Mouse (Mus musculus) gonadal fat pad, adult 2 months (tissue): ENCODE measurements around the gene Agap1. TPM values are rescaled to one million over a fixed set of nuclear protein-coding genes. Genes with fewer than 3 reads are reported as not detected.

Experiments
- DNase-seq: peaks from one replicate; pipeline ENCODE4 v3.0.0-alpha.2; 2012; ENCODE audit warnings: low read depth
- polyA plus RNA-seq: library from polyadenylated mRNA; depleted of rRNA; stranded (reverse); fragments of >200 nt; gene quantifications from 2 replicates; pipeline ENCODE4 v1.2.3, GENCODE M21; 2012

The Agap1 gene
- polyA plus RNA-seq, 1 experiment: 15.8 TPM

DNA sequence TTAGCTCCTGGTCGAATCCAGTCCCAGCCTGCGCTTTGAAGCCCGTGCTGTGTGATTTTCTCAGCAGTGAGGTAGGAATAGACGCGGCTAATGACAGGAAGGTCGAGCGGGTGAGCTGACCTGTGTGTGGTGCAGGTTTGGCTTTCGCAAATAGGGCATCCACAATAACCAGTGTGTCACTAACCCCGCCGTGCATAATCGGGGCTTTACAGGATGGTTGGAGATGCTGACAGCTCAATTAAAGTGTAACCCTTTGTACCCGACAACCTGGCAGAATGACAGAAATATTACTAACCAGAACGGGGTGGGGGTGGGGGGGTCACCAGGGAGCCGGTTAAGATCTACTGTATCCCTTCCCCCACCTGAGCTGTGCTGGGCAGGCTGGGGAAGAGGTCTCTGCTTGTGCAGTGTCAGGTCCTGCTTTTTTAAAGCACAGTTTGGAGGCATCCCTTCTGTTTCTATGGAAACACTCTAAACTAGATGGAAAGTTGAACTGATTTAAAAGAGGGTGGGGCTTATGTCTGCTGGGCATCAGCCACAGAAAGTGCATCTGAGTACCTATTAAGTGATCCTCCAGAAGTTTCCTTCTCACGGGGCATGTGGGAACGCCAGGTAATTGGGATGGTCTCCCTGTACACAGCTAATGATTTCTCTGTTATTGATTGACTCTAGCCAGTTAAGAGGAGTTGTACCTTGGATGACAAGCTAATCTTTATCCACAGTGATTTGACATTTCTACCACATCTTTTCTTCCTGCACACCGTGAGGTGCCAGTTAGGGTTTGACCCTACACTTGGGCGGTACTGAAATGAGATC lies 259.8 kb downstream of the Agap1 start:
- no peak for DNase-seq

DNA sequence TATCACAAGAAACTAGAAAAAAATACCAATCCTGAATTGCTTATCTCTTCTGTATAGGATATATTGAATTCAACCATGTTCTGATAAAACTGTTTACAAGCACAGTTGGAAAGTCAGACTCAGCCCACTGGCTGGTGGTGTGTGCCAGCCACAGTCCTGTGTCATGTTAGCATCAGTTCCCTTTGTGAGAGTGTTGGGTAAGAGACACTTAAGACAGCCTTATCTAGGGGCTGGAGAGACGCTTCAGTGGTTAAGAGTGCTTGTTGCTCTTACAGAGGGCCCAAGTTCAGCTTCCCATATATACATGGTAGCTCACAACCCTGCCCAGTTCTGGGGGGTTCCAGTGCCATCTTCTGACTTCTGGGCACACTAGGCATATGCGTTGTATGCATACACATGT lies 261.6 kb downstream of the Agap1 start:
- no peak for DNase-seq

DNA sequence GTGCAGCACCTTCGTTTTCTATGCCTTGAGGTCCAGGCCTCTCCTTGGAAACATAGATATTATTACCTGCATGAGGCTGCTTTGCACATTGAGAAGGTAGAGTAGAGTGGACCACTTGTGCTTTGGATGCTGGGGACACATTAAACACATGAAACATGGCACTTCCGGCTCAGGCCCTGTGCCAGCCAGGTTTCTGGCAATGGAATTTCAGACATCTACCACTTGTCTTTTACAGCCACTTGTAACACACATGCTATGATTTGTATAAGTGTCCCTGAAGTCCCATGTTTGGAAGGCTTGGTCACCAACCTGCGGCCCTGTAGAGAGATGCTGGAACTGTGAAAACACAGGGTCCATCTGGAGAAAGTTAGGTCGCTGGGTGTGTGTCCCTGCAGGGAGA lies 262.5 kb downstream of the Agap1 start:
- no peak for DNase-seq

DNA sequence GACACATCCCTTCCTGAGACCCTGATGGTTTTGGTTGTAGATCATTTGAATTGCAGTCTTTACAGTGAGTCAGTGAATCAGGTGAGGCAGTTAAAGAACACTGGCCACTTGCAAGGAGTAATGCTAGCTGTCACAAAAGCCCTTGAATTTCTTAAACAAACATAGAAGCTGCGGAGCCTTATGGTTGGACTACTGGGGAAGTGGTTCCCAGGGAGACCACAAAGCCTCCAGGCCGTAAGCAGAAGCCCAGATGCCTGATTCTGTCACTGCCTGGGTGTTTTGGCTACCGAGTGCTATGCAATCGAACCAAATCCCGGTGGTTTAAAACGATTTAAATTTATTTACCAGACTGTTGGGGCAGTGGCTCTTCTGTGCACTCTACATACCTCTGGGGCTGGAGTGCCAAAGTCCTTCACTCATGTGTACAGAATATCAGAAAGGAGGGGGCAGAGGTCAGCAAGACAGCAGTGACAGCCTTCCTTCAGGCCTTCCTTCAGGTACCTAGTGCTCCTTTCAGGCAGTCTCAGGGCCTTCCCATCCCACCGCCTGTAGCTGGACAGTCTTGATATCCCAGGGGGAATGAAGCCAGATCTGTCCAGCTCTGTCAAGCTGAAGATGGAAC lies 264.3 kb downstream of the Agap1 start:
- no peak for DNase-seq

DNA sequence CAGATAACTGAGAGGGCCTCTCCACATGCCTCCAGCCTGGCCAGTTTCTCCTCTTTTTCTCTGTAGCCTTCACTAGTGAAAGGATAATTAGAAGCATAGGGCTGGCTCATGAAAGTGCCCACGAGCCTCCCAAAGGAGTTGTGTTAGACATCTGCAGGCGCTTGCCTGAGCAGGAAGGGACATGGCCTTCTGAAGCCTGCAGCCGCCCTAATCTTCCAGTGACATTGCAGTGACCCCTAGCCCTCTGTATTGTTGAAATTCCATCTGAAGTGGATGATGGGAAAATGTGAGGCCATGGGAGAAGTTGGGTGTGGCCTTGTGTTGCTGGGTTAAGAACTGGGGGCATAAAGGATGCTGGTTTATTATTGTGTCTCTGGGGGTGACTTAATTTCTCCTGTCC lies 269.5 kb downstream of the Agap1 start:
- no peak for DNase-seq

DNA sequence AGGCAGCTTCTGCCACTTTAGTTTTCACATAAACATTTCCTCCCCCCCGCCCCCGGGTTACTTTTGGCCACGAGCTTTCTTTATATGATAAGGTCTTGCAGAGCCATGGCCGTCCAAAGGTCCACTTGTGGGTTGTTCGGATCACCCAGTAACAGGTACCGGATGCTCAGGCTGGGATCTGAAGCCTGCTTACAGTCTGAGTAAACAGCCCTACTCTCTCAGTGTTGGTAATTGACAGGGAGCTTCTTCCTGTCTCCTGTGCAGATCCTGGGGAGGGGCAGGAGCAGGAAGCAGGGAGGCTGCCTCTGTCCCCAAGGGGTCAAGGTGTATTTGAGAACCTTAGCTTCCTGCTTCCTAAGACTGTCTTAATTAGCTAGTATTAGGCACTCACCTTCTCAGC lies 269.9 kb downstream of the Agap1 start:
- DNase-seq: no peak

DNA sequence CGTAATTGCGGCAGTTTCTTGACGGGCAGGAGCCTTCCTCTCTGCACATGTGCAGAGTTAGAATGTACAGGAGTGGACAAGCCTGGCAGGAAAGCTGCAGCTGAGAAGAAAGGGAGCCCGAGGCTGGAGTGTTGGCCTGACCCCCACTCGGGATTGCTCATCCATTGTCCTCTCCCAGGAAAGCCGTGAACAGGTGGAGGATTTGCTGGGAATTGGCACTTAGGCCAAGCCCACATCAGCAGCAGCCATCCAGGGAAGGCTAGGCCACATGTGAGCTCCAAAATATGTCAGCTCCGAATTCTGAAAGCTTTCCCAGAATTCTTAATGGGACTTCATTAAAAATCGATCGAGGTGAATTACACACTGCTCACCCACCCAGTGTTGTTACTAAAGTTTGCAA lies 270.4 kb downstream of the Agap1 start:
- no peak for DNase-seq

DNA sequence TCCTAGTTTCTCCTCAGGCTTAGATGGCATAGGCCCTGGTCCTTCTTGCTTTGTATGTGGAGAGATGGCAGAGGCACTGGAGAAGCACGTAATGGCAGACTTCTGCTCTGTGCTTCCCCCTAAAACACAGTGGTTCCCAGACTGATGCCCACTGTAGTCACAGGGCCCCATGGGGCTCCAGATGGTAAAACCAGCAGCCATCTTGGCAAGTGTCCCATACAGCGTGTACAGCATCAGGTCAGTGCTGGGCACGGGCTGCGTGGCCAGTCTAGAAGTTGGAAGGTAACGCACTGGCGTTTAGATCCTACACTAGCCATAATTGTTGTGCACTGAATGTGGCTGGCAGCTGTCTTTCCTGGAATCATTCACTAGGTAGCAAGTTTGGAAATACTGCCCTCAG lies 273.9 kb downstream of the Agap1 start:
- DNase-seq: no peak

DNA sequence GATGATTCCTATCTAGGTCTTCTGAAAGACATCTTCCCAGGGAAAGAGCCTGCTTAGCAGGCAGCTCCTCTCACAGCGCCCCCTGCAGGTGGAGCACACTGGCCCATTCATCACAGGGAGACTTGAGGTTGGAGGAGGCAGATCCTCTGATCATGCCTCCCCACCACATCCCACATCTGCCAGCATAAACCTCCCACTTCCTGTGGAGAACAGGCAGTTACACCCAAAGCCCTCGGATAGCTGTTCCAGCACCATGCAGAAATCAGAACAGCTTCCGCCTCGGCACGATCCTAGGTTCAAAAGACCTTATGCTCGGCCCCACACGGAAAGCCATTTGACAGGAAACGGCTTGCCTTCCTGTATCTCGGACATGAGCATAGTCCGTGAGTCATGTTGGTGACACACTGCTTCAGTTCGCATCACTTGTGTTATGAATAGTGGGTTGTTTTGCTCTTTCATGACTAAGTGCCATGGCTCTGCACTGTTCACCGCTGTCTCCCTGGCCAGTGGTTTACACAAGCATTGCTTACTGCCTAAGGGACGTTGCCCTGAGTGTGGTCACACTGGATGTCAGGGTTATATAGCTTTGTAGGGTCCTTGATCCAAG lies 276.1 kb downstream of the Agap1 start:
- no peak for DNase-seq

DNA sequence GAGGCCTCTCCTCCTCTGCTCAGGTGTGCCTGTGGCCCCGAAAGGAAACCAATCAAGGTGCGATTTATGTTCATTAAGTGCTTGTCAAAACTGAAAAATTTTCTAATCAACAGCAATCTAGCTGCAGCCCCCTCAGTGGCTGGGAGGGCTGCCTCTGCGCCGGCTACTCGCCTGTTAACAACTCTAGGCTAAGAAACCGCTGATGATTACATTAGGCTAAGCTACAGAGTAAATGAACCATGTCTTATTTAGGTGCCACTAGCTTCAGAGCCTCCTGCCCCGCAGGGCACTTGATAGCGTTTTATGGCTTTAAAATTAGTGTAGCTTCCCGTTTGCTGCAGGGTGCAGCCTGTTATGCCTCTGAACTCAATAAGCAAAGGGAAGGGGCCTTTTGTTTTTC lies 279.8 kb downstream of the Agap1 start:
- DNase-seq: no peak

DNA sequence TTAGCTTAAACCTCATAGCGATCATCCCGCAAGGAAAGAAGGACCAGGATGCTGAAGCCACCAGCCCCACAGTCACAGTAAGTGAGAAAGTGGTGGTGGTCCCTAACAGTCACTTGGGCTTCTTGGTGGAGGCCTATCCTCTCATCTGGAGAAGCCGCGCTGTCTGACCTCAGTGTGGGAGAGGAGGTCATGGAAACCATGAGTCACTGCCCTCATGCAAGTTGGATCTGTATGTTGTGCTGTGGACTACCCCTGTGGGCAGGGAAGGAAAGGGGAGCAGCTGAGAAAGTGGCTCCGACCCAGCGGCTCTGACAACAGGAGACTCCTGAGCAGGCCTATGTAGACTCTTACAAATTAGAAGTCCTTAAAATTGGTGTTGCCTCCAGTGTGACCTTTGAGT lies 280.5 kb downstream of the Agap1 start:
- no peak for DNase-seq

DNA sequence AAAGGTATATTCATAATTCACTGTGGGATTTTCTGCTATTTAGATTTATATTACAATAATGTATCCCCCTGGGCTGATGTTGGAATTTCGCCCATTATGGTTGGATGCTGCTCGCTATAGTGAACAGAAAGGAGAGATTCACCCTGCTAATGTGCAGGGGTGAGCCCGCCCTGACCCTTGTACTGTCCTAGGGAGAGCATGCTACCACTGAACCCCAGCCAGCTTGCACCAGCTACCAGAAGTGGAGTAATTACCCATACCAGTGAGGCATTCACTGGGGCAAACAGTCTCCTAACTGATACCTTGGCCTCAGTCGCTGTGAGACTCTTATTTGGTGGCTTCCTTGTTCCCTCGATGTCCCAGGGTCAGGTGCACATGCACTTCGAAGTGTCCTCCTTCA lies 281.4 kb downstream of the Agap1 start:
- DNase-seq: no peak

DNA sequence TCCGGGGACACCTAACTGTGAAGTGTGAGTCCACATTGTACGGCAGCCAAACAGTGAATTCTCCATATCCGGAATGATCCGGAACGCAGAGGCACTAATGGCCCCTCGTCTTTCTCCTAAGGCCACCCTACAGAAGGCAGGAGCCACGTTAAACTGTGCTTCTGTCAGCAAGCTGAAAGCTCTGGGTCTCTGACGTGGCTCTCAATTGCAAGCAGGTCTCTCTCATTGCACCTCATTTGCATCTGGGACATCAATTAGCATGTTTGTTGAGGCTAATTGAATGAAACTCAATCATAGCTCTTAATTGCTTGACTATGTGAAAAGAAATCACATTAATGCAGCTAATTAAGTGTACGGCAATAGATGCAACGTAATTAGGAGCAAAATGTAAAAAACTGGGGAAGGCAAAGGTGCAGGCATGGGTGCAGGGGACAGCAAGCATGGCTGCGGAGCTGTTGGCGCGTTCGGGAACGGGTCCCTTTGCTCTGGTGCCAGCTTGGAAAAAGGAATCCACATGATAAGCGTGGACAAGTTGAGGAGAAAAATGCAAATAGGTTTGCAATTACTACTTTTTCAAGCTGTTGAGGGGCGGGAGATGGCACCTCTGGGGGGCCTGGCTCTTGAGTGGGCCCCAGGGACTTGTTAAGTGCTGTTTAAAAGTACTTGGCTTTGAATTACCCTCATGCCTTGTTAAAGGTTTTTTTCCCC lies 284.6 kb downstream of the Agap1 start:
- no peak for DNase-seq

DNA sequence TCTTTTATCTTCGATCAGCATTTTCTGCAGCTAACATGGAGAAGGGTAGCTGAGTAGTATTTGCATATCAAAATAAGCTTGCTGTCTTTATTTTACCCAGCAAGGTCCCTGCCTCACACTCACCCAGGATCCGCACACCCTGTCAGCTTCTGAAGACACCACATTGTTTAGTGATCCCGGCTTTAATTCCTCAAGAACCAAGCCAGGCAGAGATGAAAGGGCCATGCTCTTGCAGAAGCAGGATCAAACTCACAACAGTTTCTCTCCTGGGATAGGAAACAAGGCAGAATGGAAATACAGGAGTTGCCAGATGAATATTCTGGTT lies 285.1 kb downstream of the Agap1 start:
- no peak for DNase-seq

DNA sequence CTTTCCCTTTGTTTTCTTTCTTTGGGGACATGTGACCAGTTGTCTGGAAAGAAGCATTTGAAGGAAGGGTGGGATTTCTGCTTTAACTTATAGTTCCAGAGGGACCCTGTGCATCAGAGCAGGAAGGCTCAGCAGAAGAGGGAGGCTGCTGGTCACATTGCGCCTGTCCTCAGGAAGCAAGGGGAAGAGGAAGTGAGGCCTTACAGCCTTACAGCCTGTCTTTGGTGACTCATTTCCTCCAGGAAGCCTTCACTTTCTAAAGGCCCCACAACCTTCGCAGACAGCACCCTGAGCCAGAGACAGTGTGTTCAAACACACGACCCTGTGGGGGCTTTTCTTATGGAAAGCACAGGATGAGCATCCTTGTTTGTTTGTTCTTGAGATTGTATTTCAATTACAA lies 287.8 kb downstream of the Agap1 start:
- DNase-seq: no peak

DNA sequence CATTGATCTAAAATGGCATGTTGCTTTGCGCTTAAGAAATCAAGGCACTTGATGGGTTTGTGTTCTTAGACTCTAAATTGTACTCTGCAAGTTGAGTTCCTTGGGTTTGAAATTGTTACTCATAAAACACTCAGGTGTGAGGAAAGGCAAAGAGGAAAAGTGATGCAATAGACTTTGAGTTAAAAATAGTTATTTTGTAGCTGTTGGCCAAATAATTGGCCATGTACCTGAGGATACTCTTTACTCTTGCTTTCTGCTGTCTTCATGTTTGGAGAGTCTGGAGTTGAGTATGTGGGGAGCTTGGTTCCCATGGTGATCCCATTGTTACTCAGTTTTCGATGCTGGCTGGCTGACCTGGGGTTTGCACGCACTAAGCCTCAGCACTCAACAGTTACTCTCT lies 291.6 kb downstream of the Agap1 start:
- no peak for DNase-seq

DNA sequence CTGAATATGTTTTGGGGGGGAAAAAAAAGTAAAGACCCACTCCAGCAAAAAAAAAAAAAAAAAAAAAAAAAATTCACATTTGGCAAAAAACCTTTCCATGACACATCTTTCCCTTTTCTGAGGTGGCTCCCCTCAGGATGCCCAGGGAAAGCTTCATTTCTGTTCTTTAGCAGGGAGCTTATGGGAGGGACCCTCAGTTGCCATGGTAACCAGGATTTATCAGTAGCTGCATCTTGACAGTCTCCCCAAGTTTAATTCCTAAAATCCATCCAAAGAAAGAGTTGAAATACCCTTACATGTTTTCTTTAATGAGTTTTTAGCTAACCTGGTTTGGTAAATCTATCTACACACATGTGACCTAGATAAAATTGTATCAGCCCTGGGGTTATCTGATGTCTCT lies 295.1 kb downstream of the Agap1 start:
- DNase-seq: no peak

DNA sequence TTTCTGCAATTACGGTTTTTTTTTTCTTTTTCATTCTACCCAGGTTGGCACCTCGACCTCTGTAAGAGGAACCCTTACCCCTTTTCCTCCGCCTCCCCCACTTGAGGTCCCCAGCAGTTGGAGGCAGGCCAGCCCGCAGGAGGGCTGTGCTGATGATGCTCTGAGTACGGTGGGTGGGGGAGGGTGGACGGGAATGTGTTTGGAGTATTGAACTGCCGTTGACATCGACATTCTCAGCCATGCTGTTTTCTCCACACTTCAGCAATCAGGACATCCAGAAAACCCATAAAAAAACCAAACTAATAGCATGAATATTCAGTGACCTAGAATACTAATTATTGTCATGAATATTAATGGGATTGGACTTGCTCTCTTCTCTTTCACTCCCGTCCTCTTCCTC lies 295.9 kb downstream of the Agap1 start:
- DNase-seq: no peak

DNA sequence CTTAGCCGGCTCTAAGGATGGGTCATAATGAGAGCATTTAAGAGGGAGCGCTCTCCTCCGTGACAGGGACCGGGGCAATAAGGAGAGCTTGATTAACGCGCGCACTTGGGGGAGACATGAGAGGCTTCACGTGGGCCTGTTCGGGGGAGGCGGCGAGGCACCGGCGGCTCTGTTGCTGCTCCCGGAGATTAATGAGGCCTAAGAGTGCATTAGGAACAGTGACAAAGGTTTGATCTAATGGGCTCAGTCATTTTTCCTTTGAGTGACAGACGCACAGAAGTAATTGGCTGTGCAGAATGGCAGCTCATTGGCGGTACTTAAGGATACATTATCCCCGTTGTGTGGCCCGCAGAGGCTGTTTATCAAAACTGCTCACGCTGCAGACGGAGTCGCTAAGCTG lies 296.3 kb downstream of the Agap1 start:
- DNase-seq: no peak

DNA sequence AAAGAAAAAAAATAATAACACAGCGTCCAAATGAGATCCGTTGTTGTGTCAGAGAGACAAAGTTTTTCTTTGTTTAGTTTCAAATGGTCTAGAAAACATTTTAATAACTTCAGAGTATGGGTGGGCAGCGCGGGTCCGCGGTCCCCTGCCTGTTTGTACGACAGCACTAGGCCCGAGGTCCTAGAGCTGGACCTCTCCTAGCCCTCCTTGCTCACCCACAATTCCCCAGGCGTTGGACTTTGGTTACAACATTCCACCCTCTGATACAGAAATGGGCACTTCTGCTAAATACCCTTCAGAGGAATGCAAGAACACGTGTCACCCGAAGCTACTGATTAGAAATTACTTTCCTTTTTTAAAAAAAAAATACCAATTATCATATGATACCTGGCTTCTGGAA lies 296.7 kb downstream of the Agap1 start:
- DNase-seq: no peak

DNA sequence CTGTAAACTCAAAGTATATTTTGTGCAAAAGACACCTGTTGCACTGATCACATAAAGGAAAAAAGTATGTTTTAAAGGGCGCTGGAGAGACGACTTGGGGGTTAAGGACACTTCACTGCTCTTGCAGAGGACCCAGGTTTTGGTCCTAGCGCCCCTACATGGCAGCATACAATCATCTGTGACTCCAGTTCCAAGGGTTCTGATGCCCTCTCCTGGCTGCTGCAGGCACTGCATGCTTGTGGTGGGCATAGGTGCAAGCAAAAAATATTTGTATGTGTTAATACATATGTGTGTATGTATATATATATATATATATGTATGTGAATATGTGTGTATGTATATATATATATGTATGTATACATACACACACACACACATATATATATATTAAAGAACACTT lies 298.1 kb downstream of the Agap1 start:
- DNase-seq: no peak

DNA sequence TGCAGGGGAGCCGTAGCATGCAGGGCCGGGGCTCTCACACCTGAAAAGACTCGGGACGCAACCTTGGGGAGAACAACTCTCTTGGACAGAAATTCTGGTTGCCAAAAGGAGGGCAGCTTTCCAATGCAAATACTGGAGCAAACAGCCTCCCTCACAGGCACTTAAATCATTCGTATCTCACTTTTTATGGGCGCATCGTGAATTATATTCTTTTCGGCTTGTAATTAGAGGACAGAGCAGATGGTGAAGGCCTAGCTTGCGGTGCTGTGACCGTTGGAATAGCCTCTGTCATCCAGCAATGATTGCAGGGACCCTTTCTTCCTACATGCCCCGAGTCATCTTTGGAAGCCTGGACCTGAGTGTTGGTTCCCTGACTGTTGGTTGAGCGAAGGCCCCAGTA lies 300.8 kb downstream of the Agap1 start:
- no peak for DNase-seq

DNA sequence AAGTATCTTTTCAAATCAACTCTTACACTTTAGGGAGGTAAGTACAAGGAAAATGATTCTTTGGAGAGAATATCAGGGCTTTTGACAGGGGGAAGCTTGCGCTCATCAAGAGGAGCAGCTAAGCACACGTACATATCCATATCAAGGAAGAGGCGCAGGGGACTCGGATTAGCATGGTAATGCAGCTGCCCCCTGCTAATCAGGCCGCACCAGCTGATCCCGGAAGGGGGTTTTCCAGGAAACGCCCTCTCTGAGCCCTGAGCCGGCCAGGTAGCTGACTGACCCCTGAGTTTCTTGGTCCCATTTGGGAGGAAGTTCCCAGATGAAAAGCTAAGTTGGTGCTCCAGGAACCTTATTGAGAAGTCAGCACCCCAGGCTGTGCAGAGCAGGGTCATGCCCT lies 301.8 kb downstream of the Agap1 start:
- no peak for DNase-seq
